ENCODE assay signal across 12 mouse cellular contexts in the genomic region with DNA sequence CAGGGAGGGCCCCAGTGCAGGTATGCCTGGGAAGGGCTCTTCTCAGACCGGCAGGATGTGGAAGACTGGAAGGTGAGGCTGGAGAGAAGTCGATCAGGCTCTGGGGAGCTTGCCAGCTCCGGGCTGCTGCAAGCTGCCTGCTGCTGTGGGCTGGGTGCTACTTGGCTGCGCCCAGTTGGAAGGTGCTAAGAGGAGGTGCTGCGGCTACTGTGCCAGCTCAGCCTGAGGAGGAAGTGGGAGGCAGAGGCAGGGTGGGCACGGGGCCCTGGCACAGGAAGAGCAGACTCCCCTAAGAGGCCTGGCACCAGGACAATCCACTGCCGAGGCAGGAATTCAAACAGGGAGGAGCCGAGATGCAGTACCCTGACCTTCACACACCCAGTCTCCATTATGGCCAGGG. TPM values are rescaled to one million over a fixed set of nuclear protein-coding genes. Genes with fewer than 3 reads are reported as not detected.
DNase-seq lines count a peak whose midpoint lies in the region; ATAC-seq and TF ChIP-seq lines count a peak whose summit lies in the region.
"Had no signal": no experiment of that assay in that cellular context is flagged by ENCODE, and none has a peak within 500 bp of the region (broad histone marks: within the 10 kb centered on the region; RNA-seq: fewer than 3 reads in every experiment).

No protein-coding gene starts in this region.

- TF ChIP-seq EP300 in liver, postnatal 0 days (IDR thresholded peaks at IDR 0.05; ENCODE audit: low read depth) = no peak

- intact Hi-C loops in left cerebral cortex, postnatal 10 days (cut with DNase I) = no loop called here

- 47% methylated on average over 8 of the region's 8 CpGs for WGBS in liver, adult 2 months
- 59% methylated on average over 8 of the region's 8 CpGs for WGBS in liver, embryonic 12.5 days (ENCODE audit: insufficient replicate concordance)
- WGBS in stomach, embryonic 16.5 days = 55% methylated on average over 8 of the region's 8 CpGs
- 60% methylated on average over 8 of the region's 8 CpGs for WGBS in liver, postnatal 0 days (ENCODE audit: insufficient replicate concordance)
- 80% methylated on average over 8 of the region's 8 CpGs for WGBS in midbrain, embryonic 14.5 days

- no peak for ATAC-seq in liver, embryonic 12.5 days
- 0 out of 2 replicates have a peak, but pooled peaks have one; percentile 10 for ATAC-seq in stomach, embryonic 16.5 days (ENCODE audit: insufficient read depth, low FRiP score)
- ATAC-seq in liver, postnatal 0 days = no peak
- no peak for ATAC-seq in midbrain, embryonic 14.5 days (ENCODE audit: low FRiP score, low TSS enrichment)

- no peaks in the 10 kb centered on the region for H3K36me3 ChIP-seq in liver, adult 2 months (ENCODE audit: control insufficient read depth, insufficient read depth, low read length)
- H3K36me3 ChIP-seq in liver, embryonic 12.5 days = no peaks in the 10 kb centered on the region
- H3K36me3 ChIP-seq in stomach, embryonic 16.5 days (ENCODE audit: control insufficient read depth, insufficient read depth, low read length) = no peaks in the 10 kb centered on the region
- H3K36me3 ChIP-seq in liver, postnatal 0 days (replicated peaks; ENCODE audit: insufficient read depth, low read length) = no peaks in the 10 kb centered on the region
- no peaks in the 10 kb centered on the region for H3K36me3 ChIP-seq in midbrain, embryonic 14.5 days (ENCODE audit: control insufficient read depth, insufficient read depth, low read length)

- no peak for TF ChIP-seq CTCF in liver, adult 2 months (IDR thresholded peaks at IDR 0.05; ENCODE audit: low read depth, low read length)
- TF ChIP-seq CTCF in liver, postnatal 0 days (IDR thresholded peaks at IDR 0.05; ENCODE audit: low read depth) = no peak

- H3K27ac ChIP-seq in liver, adult 2 months (replicated peaks; ENCODE audit: insufficient read depth, low read depth, low read length) = no peak overlapping the region
- no peak overlapping the region for H3K27ac ChIP-seq in liver, embryonic 12.5 days
- no peak overlapping the region for H3K27ac ChIP-seq in stomach, embryonic 16.5 days (ENCODE audit: low read length)
- H3K27ac ChIP-seq in liver, postnatal 0 days (ENCODE audit: low read depth) = no peak overlapping the region
- no peak overlapping the region for H3K27ac ChIP-seq in midbrain, embryonic 14.5 days (replicated peaks; ENCODE audit: low read depth, low read length)
- H3K27ac ChIP-seq: hindbrain, embryonic 14.5 days had no signal

- H3K9me3 ChIP-seq in liver, embryonic 12.5 days (replicated peaks) = no peaks in the 10 kb centered on the region
- no peaks in the 10 kb centered on the region for H3K9me3 ChIP-seq in stomach, embryonic 16.5 days (replicated peaks; ENCODE audit: control insufficient read depth, low read length)
- no peaks in the 10 kb centered on the region for H3K9me3 ChIP-seq in liver, postnatal 0 days (ENCODE audit: low read length)
- H3K9me3 ChIP-seq in midbrain, embryonic 14.5 days (ENCODE audit: control insufficient read depth, low read length) = no peaks in the 10 kb centered on the region

- no peaks in the 10 kb centered on the region for H3K79me2 ChIP-seq in liver, adult 2 months (ENCODE audit: control insufficient read depth, insufficient read depth, low read length)

- no peak overlapping the region for H3K4me2 ChIP-seq in liver, embryonic 12.5 days
- H3K4me2 ChIP-seq in stomach, embryonic 16.5 days (ENCODE audit: low read depth, low read length) = no peak overlapping the region
- no peak overlapping the region for H3K4me2 ChIP-seq in liver, postnatal 0 days (ENCODE audit: low read depth, low read length)
- H3K4me2 ChIP-seq in midbrain, embryonic 14.5 days (ENCODE audit: low read length) = no peak overlapping the region
- H3K4me2 ChIP-seq: hindbrain, embryonic 14.5 days had no signal

- H3K9ac ChIP-seq in liver, adult 2 months (ENCODE audit: low read depth, low read length) = no peak overlapping the region
- no peak overlapping the region for H3K9ac ChIP-seq in liver, embryonic 12.5 days
- no peak overlapping the region for H3K9ac ChIP-seq in stomach, embryonic 16.5 days (ENCODE audit: low read length)
- H3K9ac ChIP-seq in liver, postnatal 0 days (replicated peaks) = no peak overlapping the region
- H3K9ac ChIP-seq in midbrain, embryonic 14.5 days (replicated peaks; ENCODE audit: low read length) = no peak overlapping the region
- H3K9ac ChIP-seq: hindbrain, embryonic 14.5 days had no signal

- peak; percentile 52 for DNase-seq in adrenal gland, postnatal 10 days
- no peak for DNase-seq in adrenal gland, adult 18-20 months (ENCODE audit: low spot score in 2 of 2)
- peak; percentile 56 for DNase-seq in liver, adult 2 months (ENCODE audit: extremely low read depth, low read depth, low spot score)
- DNase-seq in left cerebral cortex, postnatal 10 days (ENCODE audit: extremely low spot score in 1 of 2, low spot score in 2 of 2) = peak; percentile 53 to 72
- DNase-seq in liver, postnatal 0 days = no peak
- no peak for DNase-seq in midbrain, embryonic 14.5 days
- DNase-seq: layer of hippocampus, postnatal 36 days; spleen, adult 18-20 months had no signal

- peaks cover 11% of the 10 kb centered on the region for H3K4me1 ChIP-seq in liver, adult 2 months (ENCODE audit: control insufficient read depth, insufficient read depth, low read length)
- H3K4me1 ChIP-seq in liver, embryonic 12.5 days = no peaks in the 10 kb centered on the region
- no peaks in the 10 kb centered on the region for H3K4me1 ChIP-seq in stomach, embryonic 16.5 days (ENCODE audit: control insufficient read depth, insufficient read depth, low read length)
- no peaks in the 10 kb centered on the region for H3K4me1 ChIP-seq in liver, postnatal 0 days (ENCODE audit: insufficient read depth)
- no peaks in the 10 kb centered on the region for H3K4me1 ChIP-seq in midbrain, embryonic 14.5 days (ENCODE audit: control insufficient read depth, insufficient read depth, low read length)

- no peaks in the 10 kb centered on the region for H3K27me3 ChIP-seq in liver, adult 2 months (ENCODE audit: control insufficient read depth, insufficient read depth, low read length)
- H3K27me3 ChIP-seq in liver, embryonic 12.5 days (replicated peaks) = peaks cover 65% of the 10 kb centered on the region
- H3K27me3 ChIP-seq in stomach, embryonic 16.5 days (ENCODE audit: control insufficient read depth, insufficient read depth, low read length) = no peaks in the 10 kb centered on the region
- H3K27me3 ChIP-seq in liver, postnatal 0 days (ENCODE audit: insufficient read depth, low read length) = no peaks in the 10 kb centered on the region
- H3K27me3 ChIP-seq in midbrain, embryonic 14.5 days (ENCODE audit: control insufficient read depth, insufficient read depth, low read length) = no peaks in the 10 kb centered on the region

- TF ChIP-seq POLR2A in liver, adult 2 months (IDR thresholded peaks at IDR 0.05; ENCODE audit: extremely low read depth, insufficient read depth, low read length) = no peak

- no peak overlapping the region for H3K4me3 ChIP-seq in liver, adult 2 months (ENCODE audit: insufficient read depth, low read depth, low read length)
- H3K4me3 ChIP-seq in liver, embryonic 12.5 days = no peak overlapping the region
- no peak overlapping the region for H3K4me3 ChIP-seq in stomach, embryonic 16.5 days (replicated peaks; ENCODE audit: low read length)
- H3K4me3 ChIP-seq in liver, postnatal 0 days (ENCODE audit: low read depth, low read length) = no peak overlapping the region
- H3K4me3 ChIP-seq in midbrain, embryonic 14.5 days (replicated peaks; ENCODE audit: low read depth, low read length) = no peak overlapping the region

RNA-seq across cellular contexts. Expression of gene Epop, which starts 18.4 kb away (rescaled TPM):
- total RNA-seq in adrenal gland, postnatal 10 days (2021) = 1 to 10 TPM; 3.5 to 5.1 TPM
- 1 to 10 TPM; 5.5 to 8.2 TPM for total RNA-seq in adrenal gland, adult 18-20 months (2021)
- total RNA-seq in liver, adult 2 months (2014; rRNA removed) = 0.37 and 0.67 TPM in 2 replicates
- polyA plus RNA-seq in liver, adult 2 months (2012; rRNA removed) = 2.5 and 3.5 TPM in 2 replicates
- 3.6 and 4.1 TPM in 2 replicates for polyA plus RNA-seq in liver, embryonic 12.5 days (2016; fragmentation: Nextera tagmentation; extraction: Ambion mirVana)
- total RNA-seq in left cerebral cortex, postnatal 10 days (2021) = 10 to 100 TPM; 15.0 to 18.4 TPM
- 0.41 and 0.77 TPM in 2 replicates for polyA plus RNA-seq in stomach, embryonic 16.5 days (2015; fragmentation: Nextera tagmentation; extraction: Ambion mirVana)
- polyA plus RNA-seq in liver, postnatal 0 days (2015; fragmentation: Nextera tagmentation; extraction: Ambion mirVana) = 1.1 and 1.6 TPM in 2 replicates
- polyA plus RNA-seq in midbrain, embryonic 14.5 days (2014; fragmentation: Nextera tagmentation; extraction: Ambion mirVana) = 1.9 and 2.8 TPM in 2 replicates
- total RNA-seq: MEL had no signal

RNA-seq across cellular contexts. Expression of gene Srcin1, which starts 35.1 kb away (rescaled TPM):
- total RNA-seq in adrenal gland, postnatal 10 days (2021) = 10 to 100 TPM in 1 of 2 experiments, 1 to 10 TPM in 1; 7.1 to 10.1 TPM
- 10 to 100 TPM; 11.4 to 12.3 TPM for total RNA-seq in adrenal gland, adult 18-20 months (2021)
- under 0.01 and 0.20 TPM in 2 replicates for total RNA-seq in liver, adult 2 months (2014; rRNA removed)
- polyA plus RNA-seq in liver, adult 2 months (2012; rRNA removed) = 0.06 and 0.12 TPM in 2 replicates
- polyA plus RNA-seq in liver, embryonic 12.5 days (2016; fragmentation: Nextera tagmentation; extraction: Ambion mirVana) = 0.01 and 0.10 TPM in 2 replicates
- 100 to 1,000 TPM; 281 to 294 TPM for total RNA-seq in left cerebral cortex, postnatal 10 days (2021)
- polyA plus RNA-seq in stomach, embryonic 16.5 days (2015; fragmentation: Nextera tagmentation; extraction: Ambion mirVana) = 0.36 and 0.39 TPM in 2 replicates
- 0.02 and 0.05 TPM in 2 replicates for polyA plus RNA-seq in liver, postnatal 0 days (2015; fragmentation: Nextera tagmentation; extraction: Ambion mirVana)
- polyA plus RNA-seq in midbrain, embryonic 14.5 days (2014; fragmentation: Nextera tagmentation; extraction: Ambion mirVana) = 9.6 and 15.1 TPM in 2 replicates

RNA-seq across cellular contexts. Expression of gene Mllt6, which starts 52.1 kb away (rescaled TPM):
- 10 to 100 TPM; 36.1 to 48.2 TPM for total RNA-seq in adrenal gland, postnatal 10 days (2021)
- 10 to 100 TPM; 42.4 to 44.0 TPM for total RNA-seq in adrenal gland, adult 18-20 months (2021)
- 3.8 and 6.0 TPM in 2 replicates for total RNA-seq in liver, adult 2 months (2014; rRNA removed)
- 8.9 and 11.2 TPM in 2 replicates for polyA plus RNA-seq in liver, adult 2 months (2012; rRNA removed)
- 0.32 and 0.33 TPM in 2 replicates for polyA plus RNA-seq in liver, embryonic 12.5 days (2016; fragmentation: Nextera tagmentation; extraction: Ambion mirVana)
- 10 to 100 TPM; 66.9 to 71.6 TPM for total RNA-seq in left cerebral cortex, postnatal 10 days (2021)
- 1.9 and 2.5 TPM in 2 replicates for polyA plus RNA-seq in stomach, embryonic 16.5 days (2015; fragmentation: Nextera tagmentation; extraction: Ambion mirVana)
- 0.32 and 0.38 TPM in 2 replicates for polyA plus RNA-seq in liver, postnatal 0 days (2015; fragmentation: Nextera tagmentation; extraction: Ambion mirVana)
- polyA plus RNA-seq in midbrain, embryonic 14.5 days (2014; fragmentation: Nextera tagmentation; extraction: Ambion mirVana) = 6.2 and 9.0 TPM in 2 replicates

Comparison
In these comparisons a context has a peak if more than half of its experiments do, and no peak if none do; other contexts are left out.
1. DNase-seq: peak in adrenal gland, postnatal 10 days (single experiment), liver, adult 2 months (single experiment) and left cerebral cortex, postnatal 10 days (2 of 2); none in adrenal gland, adult 18-20 months (0 of 2), liver, postnatal 0 days (single experiment) and midbrain, embryonic 14.5 days (single experiment).